Mouse (Mus musculus) small intestine, adult 2 months (tissue): ENCODE data around the gene Pbx2.

Source experiments
- CTCF ChIP-seq: fragments of 200-500 bp; IDR thresholded peaks from 2 replicates; pipeline ENCODE4 v1.5.1; 2012; ENCODE audit warnings: low read depth, mild to moderate bottlenecking, control low read depth, inconsistent platforms, low read length, moderate library complexity, mixed read lengths; ENCODE audit not compliant: insufficient replicate concordance, insufficient read length; ENCODE audit errors: extremely low read depth
- POLR2A ChIP-seq: fragments of 200-500 bp; IDR thresholded peaks from 2 replicates; pipeline ENCODE4 v1.6.1; 2012; ENCODE audit warnings: low read depth, mild to moderate bottlenecking, control low read depth, inconsistent platforms, low read length, moderate library complexity

GRCm38 (mm10) chr17:34603375-34604060, 12.5 kb downstream of the Pbx2 start, which contains the start of gene Rnf5:
- TF ChIP-seq CTCF (no peak), POLR2A (peak; percentile 49; the same call in 1 of the 2 replicates)
